Mouse (Mus musculus): ENCODE data around the gene Kcnk2. TPM values are rescaled to one million over a fixed set of nuclear protein-coding genes. Genes with fewer than 3 reads are reported as not detected.

Kcnk2 gene
- polyA plus RNA-seq, 1 experiment: 5.8 TPM

- TF ChIP-seq CTCF (IDR thresholded peaks at IDR 0.05; ENCODE audit: control insufficient read depth, insufficient read depth, insufficient replicate concordance, low read depth, low read length) (no peak), POLR2A (IDR thresholded peaks at IDR 0.05; ENCODE audit: control insufficient read depth, low read depth, low read length) (no peak)
- Histone ChIP-seq H3K27me3 (ENCODE audit: control insufficient read depth, insufficient read depth, low read length) (no peaks in the 10 kb centered on the region), H3K27ac (ENCODE audit: control insufficient read depth, insufficient read depth, low read depth, low read length) (no peak overlapping the region)
These were observed 58.5 kb downstream of the Kcnk2 start for GRCm38 (mm10) chr1:189343301-189344251.

GRCm38 (mm10) chr1:189342416-189343104, 59.5 kb downstream of the Kcnk2 start:
- TF ChIP-seq CTCF (IDR thresholded peaks at IDR 0.05; ENCODE audit: control insufficient read depth, insufficient read depth, insufficient replicate concordance, low read depth, low read length) (no peak), POLR2A (IDR thresholded peaks at IDR 0.05; ENCODE audit: control insufficient read depth, low read depth, low read length) (no peak)
- H3K27ac ChIP-seq (ENCODE audit: control insufficient read depth, insufficient read depth, low read depth, low read length): no peak overlapping the region

More at GRCm38 (mm10) chr1:189343301-189344251, 58.5 kb downstream of the Kcnk2 start:
- H3K36me3 ChIP-seq (ENCODE audit: control insufficient read depth, insufficient read depth, low read length): no peaks in the 10 kb centered on the region
- H3K4me3 ChIP-seq (ENCODE audit: control insufficient read depth, low read depth, low read length): peak overlapping the region; percentile 43
- H3K4me1 ChIP-seq (ENCODE audit: control insufficient read depth, insufficient read depth, low read length): peaks cover 7% of the 10 kb centered on the region

GRCm38 (mm10) chr1:189341381-189341917, 60.6 kb downstream of the Kcnk2 start:
- Histone ChIP-seq H3K36me3 (ENCODE audit: control insufficient read depth, insufficient read depth, low read length) (no peaks in the 10 kb centered on the region), H3K4me3 (ENCODE audit: control insufficient read depth, low read depth, low read length) (no peak overlapping the region), H3K27ac (ENCODE audit: control insufficient read depth, insufficient read depth, low read depth, low read length) (no peak overlapping the region), H3K27me3 (ENCODE audit: control insufficient read depth, insufficient read depth, low read length) (no peaks in the 10 kb centered on the region), H3K4me1 (ENCODE audit: control insufficient read depth, insufficient read depth, low read length) (peaks cover 7% of the 10 kb centered on the region)
- TF ChIP-seq CTCF (IDR thresholded peaks at IDR 0.05; ENCODE audit: control insufficient read depth, insufficient read depth, insufficient replicate concordance, low read depth, low read length) (no peak), POLR2A (IDR thresholded peaks at IDR 0.05; ENCODE audit: control insufficient read depth, low read depth, low read length) (no peak)

More at GRCm38 (mm10) chr1:189342416-189343104, 59.5 kb downstream of the Kcnk2 start:
- Histone ChIP-seq H3K4me3 (ENCODE audit: control insufficient read depth, low read depth, low read length) (peak overlapping the region; percentile 40), H3K4me1 (ENCODE audit: control insufficient read depth, insufficient read depth, low read length) (peaks cover 7% of the 10 kb centered on the region), H3K27me3 (ENCODE audit: control insufficient read depth, insufficient read depth, low read length) (no peaks in the 10 kb centered on the region), H3K36me3 (ENCODE audit: control insufficient read depth, insufficient read depth, low read length) (no peaks in the 10 kb centered on the region)

- Histone ChIP-seq H3K27me3 (ENCODE audit: control insufficient read depth, insufficient read depth, low read length) (no peaks in the 10 kb centered on the region), H3K27ac (ENCODE audit: control insufficient read depth, insufficient read depth, low read depth, low read length) (no peak overlapping the region), H3K36me3 (ENCODE audit: control insufficient read depth, insufficient read depth, low read length) (no peaks in the 10 kb centered on the region), H3K4me3 (ENCODE audit: control insufficient read depth, low read depth, low read length) (no peak overlapping the region), H3K4me1 (ENCODE audit: control insufficient read depth, insufficient read depth, low read length) (no peaks in the 10 kb centered on the region)
- no peak for TF ChIP-seq CTCF (IDR thresholded peaks at IDR 0.05; ENCODE audit: control insufficient read depth, insufficient read depth, insufficient replicate concordance, low read depth, low read length)
- TF ChIP-seq POLR2A (IDR thresholded peaks at IDR 0.05; ENCODE audit: control insufficient read depth, low read depth, low read length): no peak
These were observed 86.2 kb downstream of the Kcnk2 start for GRCm38 (mm10) chr1:189315896-189316295.

- no peak overlapping the region for H3K4me3 ChIP-seq (ENCODE audit: control insufficient read depth, low read depth, low read length)
- no peak for TF ChIP-seq CTCF (IDR thresholded peaks at IDR 0.05; ENCODE audit: control insufficient read depth, insufficient read depth, insufficient replicate concordance, low read depth, low read length)
- H3K27me3 ChIP-seq (ENCODE audit: control insufficient read depth, insufficient read depth, low read length): no peaks in the 10 kb centered on the region
- H3K27ac ChIP-seq (ENCODE audit: control insufficient read depth, insufficient read depth, low read depth, low read length): no peak overlapping the region
- H3K36me3 ChIP-seq (ENCODE audit: control insufficient read depth, insufficient read depth, low read length): no peaks in the 10 kb centered on the region
- no peaks in the 10 kb centered on the region for H3K4me1 ChIP-seq (ENCODE audit: control insufficient read depth, insufficient read depth, low read length)
These were observed 87.6 kb downstream of the Kcnk2 start for GRCm38 (mm10) chr1:189314495-189314894.

DNA sequence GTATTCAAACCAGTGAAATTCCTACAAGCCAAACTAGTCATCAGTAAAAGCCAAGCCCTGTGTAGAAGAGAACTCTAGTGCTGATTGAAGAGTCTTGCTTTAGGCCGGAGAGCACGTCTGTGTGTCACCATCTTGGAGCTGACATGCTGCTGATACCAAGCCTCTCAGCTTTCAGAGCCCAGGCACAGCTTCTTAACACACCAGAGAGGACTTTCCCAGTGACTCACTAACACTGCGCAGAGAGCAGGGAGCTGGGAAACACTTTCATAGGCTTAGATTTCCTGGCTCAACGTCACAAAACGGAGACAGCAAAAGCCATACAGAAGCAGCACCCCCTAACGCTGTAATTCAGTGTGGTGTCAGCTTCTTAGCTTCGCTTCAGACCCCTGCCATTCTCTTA, 88.3 kb downstream of the Kcnk2 start:
- no peak for TF ChIP-seq POLR2A (IDR thresholded peaks at IDR 0.05; ENCODE audit: control insufficient read depth, low read depth, low read length)
- TF ChIP-seq CTCF (IDR thresholded peaks at IDR 0.05; ENCODE audit: control insufficient read depth, insufficient read depth, insufficient replicate concordance, low read depth, low read length): no peak
- Histone ChIP-seq H3K4me1 (ENCODE audit: control insufficient read depth, insufficient read depth, low read length) (no peaks in the 10 kb centered on the region), H3K4me3 (ENCODE audit: control insufficient read depth, low read depth, low read length) (no peak overlapping the region), H3K27me3 (ENCODE audit: control insufficient read depth, insufficient read depth, low read length) (no peaks in the 10 kb centered on the region), H3K36me3 (ENCODE audit: control insufficient read depth, insufficient read depth, low read length) (no peaks in the 10 kb centered on the region), H3K27ac (ENCODE audit: control insufficient read depth, insufficient read depth, low read depth, low read length) (no peak overlapping the region)

- H3K27me3 ChIP-seq (ENCODE audit: control insufficient read depth, insufficient read depth, low read length): no peaks in the 10 kb centered on the region
These were observed 91.9 kb downstream of the Kcnk2 start for GRCm38 (mm10) chr1:189310145-189310544.

More at GRCm38 (mm10) chr1:189310145-189310544, 91.9 kb downstream of the Kcnk2 start:
- H3K4me3 ChIP-seq (ENCODE audit: control insufficient read depth, low read depth, low read length): no peak overlapping the region
- no peaks in the 10 kb centered on the region for H3K36me3 ChIP-seq (ENCODE audit: control insufficient read depth, insufficient read depth, low read length)
- H3K27ac ChIP-seq (ENCODE audit: control insufficient read depth, insufficient read depth, low read depth, low read length): no peak overlapping the region
- TF ChIP-seq CTCF (IDR thresholded peaks at IDR 0.05; ENCODE audit: control insufficient read depth, insufficient read depth, insufficient replicate concordance, low read depth, low read length) (no peak), POLR2A (IDR thresholded peaks at IDR 0.05; ENCODE audit: control insufficient read depth, low read depth, low read length) (no peak)
- no peaks in the 10 kb centered on the region for H3K4me1 ChIP-seq (ENCODE audit: control insufficient read depth, insufficient read depth, low read length)
